ENCODE assay signal across 11 mouse cellular contexts in the genomic region with DNA sequence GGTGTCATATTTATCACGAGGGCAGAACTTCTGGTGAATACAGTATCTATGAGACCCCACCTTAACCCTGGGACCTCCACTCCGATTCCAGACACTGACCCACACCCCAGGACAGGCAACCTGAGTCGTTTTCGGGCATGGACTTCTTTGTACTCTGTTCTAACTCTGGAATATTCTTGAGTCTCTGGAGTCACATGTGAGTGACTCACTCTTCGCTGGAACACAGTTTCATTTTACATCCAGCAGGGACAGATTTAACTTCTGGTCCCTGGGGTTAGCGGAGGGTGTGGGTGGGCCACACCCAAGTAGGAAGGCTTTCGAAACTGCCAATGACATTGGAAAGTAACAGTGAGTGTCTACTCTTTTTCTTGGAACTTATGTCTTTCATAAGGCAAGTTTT. TPM values are rescaled to one million over a fixed set of nuclear protein-coding genes. Genes with fewer than 3 reads are reported as not detected.
DNase-seq lines count a peak whose midpoint lies in the region; ATAC-seq and TF ChIP-seq lines count a peak whose summit lies in the region.
"Had no signal": no experiment of that assay in that cellular context is flagged by ENCODE, and none has a peak within 500 bp of the region (broad histone marks: within the 10 kb centered on the region; RNA-seq: fewer than 3 reads in every experiment).

No protein-coding gene starts in this region.

- 0 out of 2 replicates have a peak, but pooled peaks have one; percentile 22 for TF ChIP-seq POLR2A in heart, adult 2 months (IDR thresholded peaks at IDR 0.05; ENCODE audit: insufficient read depth, low read depth, low read length)
- no peak for TF ChIP-seq POLR2A in MEL (IDR thresholded peaks at IDR 0.05; ENCODE audit: control insufficient read depth in 1 of 2, insufficient read depth in 1 of 2, low read depth in 1 of 2, low read length in 2 of 2, poor library complexity in 1 of 2)

- H3K4me1 ChIP-seq in heart, adult 2 months (ENCODE audit: control insufficient read depth, insufficient read depth, low read length), result peaks cover 10% of the 10 kb centered on the region
- H3K4me1 ChIP-seq in MEL (ENCODE audit: control insufficient read depth in 1 of 2, insufficient read depth in 2 of 2, low read length in 2 of 2), result peaks cover 8 to 28% of the 10 kb centered on the region in 2 experiments
- peaks cover 55% of the 10 kb centered on the region for H3K4me1 ChIP-seq in megakaryocyte, embryonic 14.5 days
- no peaks in the 10 kb centered on the region for H3K4me1 ChIP-seq in forebrain, embryonic 15.5 days

- H3K36me3 ChIP-seq in heart, adult 2 months (ENCODE audit: control insufficient read depth, insufficient read depth, low read length), result no peaks in the 10 kb centered on the region
- H3K36me3 ChIP-seq in MEL (ENCODE audit: control insufficient read depth in 1 of 2, insufficient read depth in 2 of 2, low read length in 2 of 2), result peaks cover 0 to 27% of the 10 kb centered on the region in 2 experiments; a peak in 2 of 4 replicates
- peaks cover 3% of the 10 kb centered on the region for H3K36me3 ChIP-seq in megakaryocyte, embryonic 14.5 days (replicated peaks; ENCODE audit: low read length)
- H3K36me3 ChIP-seq in forebrain, embryonic 15.5 days, result no peaks in the 10 kb centered on the region

- TF ChIP-seq RAD21 in MEL (IDR thresholded peaks at IDR 0.05; ENCODE audit: low read depth, low read length), result no peak

- TF ChIP-seq CTCF in heart, adult 2 months (IDR thresholded peaks at IDR 0.05), result peak; percentile 35
- no peak for TF ChIP-seq CTCF in MEL (IDR thresholded peaks at IDR 0.05 in 2 of 3, conservative IDR thresholded peaks at IDR 0.05 in 1 of 3; ENCODE audit: control insufficient read depth in 1 of 3, insufficient read depth in 1 of 3, low read depth in 2 of 3, low read length in 3 of 3, poor library complexity in 1 of 3, severe bottlenecking in 1 of 3)

- H3K9me3 ChIP-seq in MEL (replicated peaks; ENCODE audit: insufficient read depth, low read length), result no peaks in the 10 kb centered on the region
- peaks cover 3% of the 10 kb centered on the region; the same call in 1 of the 2 replicates for H3K9me3 ChIP-seq in megakaryocyte, embryonic 14.5 days
- H3K9me3 ChIP-seq in forebrain, embryonic 15.5 days, result no peaks in the 10 kb centered on the region

- H3K4me3 ChIP-seq in heart, adult 2 months, result no peak overlapping the region
- no peak overlapping the region for H3K4me3 ChIP-seq in MEL (ENCODE audit: control insufficient read depth in 1 of 2, insufficient read depth in 1 of 2, low read depth in 2 of 2, low read length in 2 of 2)
- peak overlapping the region; percentile 12 for H3K4me3 ChIP-seq in megakaryocyte, embryonic 14.5 days (replicated peaks)
- no peak overlapping the region for H3K4me3 ChIP-seq in forebrain, embryonic 15.5 days

- H3K27me3 ChIP-seq in heart, adult 2 months (ENCODE audit: control insufficient read depth, insufficient read depth, low read length), result no peaks in the 10 kb centered on the region
- no peaks in the 10 kb centered on the region for H3K27me3 ChIP-seq in MEL (ENCODE audit: control insufficient read depth in 1 of 2, insufficient read depth in 2 of 2, low read length in 2 of 2)
- H3K27me3 ChIP-seq in megakaryocyte, embryonic 14.5 days (replicated peaks), result peaks cover 4% of the 10 kb centered on the region
- no peaks in the 10 kb centered on the region for H3K27me3 ChIP-seq in forebrain, embryonic 15.5 days

- TF ChIP-seq EP300 in heart, adult 2 months (IDR thresholded peaks at IDR 0.05; ENCODE audit: insufficient read depth, low read depth, low read length), result no peak
- TF ChIP-seq EP300 in MEL (IDR thresholded peaks at IDR 0.05; ENCODE audit: low read depth in 1 of 2, low read length in 2 of 2), result no peak

- peak; percentile 36 to 52 for DNase-seq in heart, adult 2 months
- no peak for DNase-seq in heart, postnatal 4 days
- DNase-seq in MEL (ENCODE audit: low read depth, low spot score), result peak; percentile 48
- DNase-seq in fibroblast of lung, adult 2 months (ENCODE audit: low read depth), result peak; percentile 53
- no peak for DNase-seq in cerebellum, adult 8-10 months
- no peak for DNase-seq in cerebellum, adult 18-20 months
- DNase-seq: cerebellum, postnatal 10 days; thymus, postnatal 36 days had no signal

- peak overlapping the region; percentile 66 for H3K27ac ChIP-seq in heart, adult 2 months
- H3K27ac ChIP-seq in MEL (ENCODE audit: control insufficient read depth, low read depth, low read length), result peak overlapping the region; percentile 36
- H3K27ac ChIP-seq in forebrain, embryonic 15.5 days (replicated peaks), result no peak overlapping the region

- intact Hi-C loops in heart, adult 2 months (cut with DNase I), result no loop called here

- ATAC-seq in forebrain, embryonic 15.5 days (replicated peaks), result no peak
- ATAC-seq: hindbrain, embryonic 16.5 days had no signal

- H3K9ac ChIP-seq in heart, adult 2 months (ENCODE audit: low read depth, low read length), result no peak overlapping the region; the same call in 1 of the 2 replicates
- no peak overlapping the region for H3K9ac ChIP-seq in MEL (ENCODE audit: control insufficient read depth, low read depth, low read length, poor library complexity, severe bottlenecking)
- H3K9ac ChIP-seq in forebrain, embryonic 15.5 days (replicated peaks), result no peak overlapping the region

- WGBS in heart, adult 2 months, result 45% methylated on average over 7 of the region's 7 CpGs
- 86% methylated on average over 7 of the region's 7 CpGs for WGBS in forebrain, embryonic 15.5 days

- H3K4me2 ChIP-seq in forebrain, embryonic 15.5 days (replicated peaks), result no peak overlapping the region

- no peaks in the 10 kb centered on the region for H3K79me2 ChIP-seq in heart, adult 2 months (replicated peaks; ENCODE audit: control insufficient read depth, insufficient read depth, low read length)
- no peaks in the 10 kb centered on the region for H3K79me2 ChIP-seq in MEL (ENCODE audit: control insufficient read depth, insufficient read depth, low read length, poor library complexity)

TF ChIP-seq in MEL, 35 proteins besides CTCF, POLR2A, EP300 and RAD21:
- no peak for TF ChIP-seq SMC3 (IDR thresholded peaks at IDR 0.05; ENCODE audit: low read depth, low read length)
- no peak for TF ChIP-seq MYC (IDR thresholded peaks at IDR 0.05; ENCODE audit: low read depth, low read length)
- no peak for TF ChIP-seq MAFK (IDR thresholded peaks at IDR 0.05; ENCODE audit: borderline replicate concordance, low read depth, low read length)
- no peak for TF ChIP-seq MAX (IDR thresholded peaks at IDR 0.05; ENCODE audit: low read length)
- no peak for TF ChIP-seq BHLHE40 (IDR thresholded peaks at IDR 0.05; ENCODE audit: borderline replicate concordance, low read depth, low read length)
TF ChIP-seq in MEL: peak in this region for 0.

RNA-seq across cellular contexts. Expression of a gene that starts 20.8 kb away (rescaled TPM):
- 10 to 100 TPM; 33.1 to 33.3 TPM for total RNA-seq in heart, adult 2 months (2021)
- 18.1 and 23.4 TPM in 2 replicates for polyA plus RNA-seq in heart, adult 2 months (2012; rRNA removed)
- 10 to 100 TPM; 36.4 to 36.5 TPM for total RNA-seq in heart, postnatal 4 days (2021)
- total RNA-seq in MEL (2012; rRNA removed), result 30.4 and 31.1 TPM in 2 replicates
- 100 to 1,000 TPM in 1 of 2 experiments, 10 to 100 TPM in 1; 53.6 to 176 TPM for polyA plus RNA-seq in MEL (2012; ENCODE audit: insufficient read depth in 1 of 2, insufficient read length in 2 of 2, low read depth in 1 of 2, low replicate concordance in 2 of 2, missing spikeins in 1 of 2)
- 2.0 and 21.6 TPM in 2 replicates for polyA plus RNA-seq in megakaryocyte, embryonic 14.5 days (2012; ENCODE audit: insufficient read depth, low replicate concordance)
- polyA plus RNA-seq in forebrain, embryonic 15.5 days (2015; fragmentation: Nextera tagmentation; extraction: Ambion mirVana), result 5.8 and 5.9 TPM in 2 replicates

RNA-seq across cellular contexts. Expression of a gene that starts 39.4 kb away (rescaled TPM):
- 1 to 10 TPM; 4.3 to 5.0 TPM for total RNA-seq in heart, adult 2 months (2021)
- polyA plus RNA-seq in heart, adult 2 months (2012; rRNA removed), result 2.7 and 3.7 TPM in 2 replicates
- 10 to 100 TPM in 1 of 2 experiments, 1 to 10 TPM in 1; 9.1 to 11.3 TPM for total RNA-seq in heart, postnatal 4 days (2021)
- 15.9 TPM in 2 replicates for total RNA-seq in MEL (2012; rRNA removed)
- polyA plus RNA-seq in MEL (2012; ENCODE audit: insufficient read depth in 1 of 2, insufficient read length in 2 of 2, low read depth in 1 of 2, low replicate concordance in 2 of 2, missing spikeins in 1 of 2), result 10 to 100 TPM; 21.5 to 67.0 TPM
- 4.3 and 7.1 TPM in 2 replicates for polyA plus RNA-seq in megakaryocyte, embryonic 14.5 days (2012; ENCODE audit: insufficient read depth, low replicate concordance)
- polyA plus RNA-seq in forebrain, embryonic 15.5 days (2015; fragmentation: Nextera tagmentation; extraction: Ambion mirVana), result 48.3 TPM in 2 replicates

Comparison
In these comparisons a context has a peak if more than half of its experiments do, and no peak if none do; other contexts are left out.
1. DNase-seq: peak in heart, adult 2 months (2 of 2), MEL (single experiment) and fibroblast of lung, adult 2 months (single experiment); none in heart, postnatal 4 days (single experiment), cerebellum, adult 8-10 months (single experiment) and cerebellum, adult 18-20 months (0 of 2).